Mouse (Mus musculus): ENCODE results near the gene Gstp1.
"Not testable (repeated sequence)": the region's sequence is repeated elsewhere in the genome, so short reads cannot be mapped to it uniquely, and the experiment has no call there.

The Gstp1 gene

GRCm38 (mm10) chr19:4040941-4041340 is 3.2 kb upstream of the Gstp1 start:
- not testable (repeated sequence) for DNase-seq (ENCODE audit: low spot score in 2 of 2)

- DNase-seq (ENCODE audit: low spot score in 2 of 2): not testable (repeated sequence)
These were observed 514 bp downstream of the Gstp1 start for GRCm38 (mm10) chr19:4037154-4037787.

- DNase-seq (ENCODE audit: low spot score in 2 of 2): no peak
These were observed 1.3 kb downstream of the Gstp1 start for GRCm38 (mm10) chr19:4036327-4037045.

- no peak for DNase-seq (ENCODE audit: low spot score in 2 of 2)
These were observed 4.0 kb downstream of the Gstp1 start for GRCm38 (mm10) chr19:4033742-4034141.

GRCm38 (mm10) chr19:4033298-4033697 is 4.5 kb downstream of the Gstp1 start:
- no peak for DNase-seq (ENCODE audit: low spot score in 2 of 2)

- DNase-seq (ENCODE audit: low spot score in 2 of 2): no peak
These were observed 5.1 kb downstream of the Gstp1 start for GRCm38 (mm10) chr19:4032668-4033067.

- DNase-seq (ENCODE audit: low spot score in 2 of 2): no peak
These were observed 10.2 kb downstream of the Gstp1 start for GRCm38 (mm10) chr19:4027576-4027975.

- DNase-seq (ENCODE audit: low spot score in 2 of 2): no peak
These were observed 14.6 kb downstream of the Gstp1 start for GRCm38 (mm10) chr19:4023185-4023584.

GRCm38 (mm10) chr19:4018743-4019583 is 18.8 kb downstream of the Gstp1 start:
- peak; percentile 78 to 81 for DNase-seq (ENCODE audit: low spot score in 2 of 2)

- DNase-seq (ENCODE audit: low spot score in 2 of 2): no peak
These were observed 19.7 kb downstream of the Gstp1 start for GRCm38 (mm10) chr19:4017921-4018587.

- no peak for DNase-seq (ENCODE audit: low spot score in 2 of 2)
These were observed 22.1 kb downstream of the Gstp1 start for GRCm38 (mm10) chr19:4015635-4016034.

GRCm38 (mm10) chr19:4014802-4015201 is 23.0 kb downstream of the Gstp1 start:
- DNase-seq (ENCODE audit: low spot score in 2 of 2): no peak

- DNase-seq (ENCODE audit: low spot score in 2 of 2): no peak
These were observed 24.7 kb downstream of the Gstp1 start for GRCm38 (mm10) chr19:4013066-4013465.

GRCm38 (mm10) chr19:4012432-4013022 is 25.3 kb downstream of the Gstp1 start, which contains the start of gene Ndufv1:
Gene Ndufv1, minus strand, starts transcription at chr19:4012806.
- DNase-seq (ENCODE audit: low spot score in 2 of 2): peak; percentile 98 to 99

GRCm38 (mm10) chr19:4011086-4011485 is 26.7 kb downstream of the Gstp1 start:
- no peak for DNase-seq (ENCODE audit: low spot score in 2 of 2)

GRCm38 (mm10) chr19:4005971-4006370 is 31.8 kb downstream of the Gstp1 start:
- DNase-seq (ENCODE audit: low spot score in 2 of 2): no peak

GRCm38 (mm10) chr19:4005091-4005490 is 32.7 kb downstream of the Gstp1 start:
- DNase-seq (ENCODE audit: low spot score in 2 of 2): no peak

- no peak for DNase-seq (ENCODE audit: low spot score in 2 of 2)
These were observed 33.5 kb downstream of the Gstp1 start for GRCm38 (mm10) chr19:4004331-4004730.

GRCm38 (mm10) chr19:4003641-4004040 is 34.1 kb downstream of the Gstp1 start:
- no peak for DNase-seq (ENCODE audit: low spot score in 2 of 2)

- DNase-seq (ENCODE audit: low spot score in 2 of 2): no peak
These were observed 34.7 kb downstream of the Gstp1 start, which contains the start of gene Doc2g for GRCm38 (mm10) chr19:4003112-4003511. Gene Doc2g, plus strand, starts transcription at chr19:4003313.

GRCm38 (mm10) chr19:4001752-4002151 is 36.0 kb downstream of the Gstp1 start:
- no peak for DNase-seq (ENCODE audit: low spot score in 2 of 2)

Measured in right cerebral cortex, adult 2 months (tissue).